Mouse (Mus musculus) forebrain, embryonic 16.5 days (tissue): ENCODE data around the gene Ncf4. TPM values are rescaled to one million over a fixed set of nuclear protein-coding genes. Genes with fewer than 3 reads are reported as not detected.

Experiments
- ATAC-seq: fragments of 200-750 bp; cut with Nextera tagmentation; 2 replicates; pipeline ENCODE4 v1.8.0; 2017; ENCODE audit warnings: mild to moderate bottlenecking, moderate library complexity
- H3K27ac ChIP-seq: fragments of 300-500 bp; sonication (generic); 2 replicates; pipeline ENCODE4 v1.5.1; 2014; ENCODE audit warnings: low read length, control low read depth
- H3K27me3 ChIP-seq: fragments of 300-500 bp; sonication (generic); replicated peaks from 2 replicates; pipeline ENCODE4 v1.6.1; 2014; ENCODE audit warnings: low read length; ENCODE audit not compliant: control insufficient read depth, insufficient read depth
- H3K36me3 ChIP-seq: fragments of 300-500 bp; sonication (generic); 2 replicates; pipeline ENCODE4 v1.6.1; 2014; ENCODE audit not compliant: control insufficient read depth, insufficient read depth
- H3K4me1 ChIP-seq: fragments of 300-500 bp; sonication (generic); replicated peaks from 2 replicates; pipeline ENCODE4 v1.6.1; 2014; ENCODE audit warnings: low read length; ENCODE audit not compliant: control insufficient read depth, insufficient read depth
- H3K4me2 ChIP-seq: fragments of 300-500 bp; sonication (generic); 2 replicates; pipeline ENCODE4 v1.6.1; 2014; ENCODE audit warnings: mild to moderate bottlenecking, low read length, control low read depth
- H3K4me3 ChIP-seq: fragments of 300-500 bp; sonication (generic); replicated peaks from 2 replicates; pipeline ENCODE4 v1.5.1; 2014; ENCODE audit warnings: mild to moderate bottlenecking, low read length, control low read depth
- H3K9ac ChIP-seq: fragments of 300-500 bp; sonication (generic); replicated peaks from 2 replicates; pipeline ENCODE4 v1.6.1; 2014; ENCODE audit warnings: low read depth, low read length, control low read depth
- H3K9me3 ChIP-seq: fragments of 300-500 bp; sonication (generic); 2 replicates; pipeline ENCODE4 v1.6.1; 2016; ENCODE audit warnings: low read length; ENCODE audit not compliant: control insufficient read depth
- WGBS: fragments of 180-500 bp; shearing (Covaris S2); extraction: QIAGEN DNeasy Blood & Tissue Kit; methylation state at CpG from one replicate; pipeline ENCODE4 v1.1.7; 2014; 5-methylcytosine and 5-hydroxymethylcytosine counted together
- polyA plus RNA-seq: library from polyadenylated mRNA; unstranded; fragments of >200 nt; fragmentation: Nextera tagmentation; extraction: Ambion mirVana; gene quantifications from 2 replicates; pipeline ENCODE4 v1.2.1, GENCODE M21; 2015

The Ncf4 gene
- polyA plus RNA-seq, result 0.53 and 0.83 TPM in 2 replicates

DNA sequence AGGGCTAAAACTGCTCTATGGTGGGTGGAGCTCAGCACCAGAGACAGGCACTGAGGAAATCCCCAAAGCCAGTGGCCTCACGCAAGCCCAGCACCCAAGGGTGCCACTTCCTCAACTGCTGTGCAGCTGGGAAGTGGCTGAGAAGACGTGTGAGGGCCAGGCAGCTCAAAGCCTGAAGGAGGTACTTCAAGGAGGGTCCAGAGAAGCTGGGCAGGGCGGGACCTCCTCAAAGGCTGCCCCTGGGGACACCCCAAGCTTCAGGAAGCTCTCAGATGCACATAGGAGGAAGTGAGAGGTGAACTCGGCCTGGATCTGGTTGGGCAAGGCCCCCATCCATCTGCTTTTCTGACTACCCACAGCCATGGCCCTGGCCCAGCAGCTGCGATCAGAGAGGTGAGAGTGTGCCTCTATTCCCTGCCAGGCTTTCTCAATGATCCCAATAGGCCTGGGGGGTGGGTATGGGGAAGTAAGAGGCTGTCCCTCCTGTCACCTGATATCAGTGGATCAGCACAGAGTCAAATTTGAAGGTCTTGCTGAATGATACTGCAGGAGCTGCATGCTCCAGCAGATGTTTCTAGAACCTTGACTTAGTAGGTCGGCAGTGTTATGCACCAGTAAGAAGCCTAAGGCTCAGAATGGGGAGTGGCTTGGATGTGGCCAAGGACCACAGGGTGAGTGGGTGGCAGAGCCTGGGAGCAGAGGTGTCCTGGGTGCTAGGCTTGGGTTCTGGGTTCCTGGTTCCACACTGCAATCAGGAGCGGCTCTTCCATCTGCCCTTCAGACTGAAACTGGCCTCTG is at the start of gene Ncf4:
Gene Ncf4, plus strand, starts transcription at position 107 of the 798 bp plus-strand sequence.
- Histone ChIP-seq H3K9me3 (no peaks in the 10 kb centered on the region), H3K9ac (no peak within 1 kb of the TSS), H3K36me3 (no peaks in the 10 kb centered on the region), H3K27me3 (no peaks in the 10 kb centered on the region), H3K4me3 (no peak within 1 kb of the TSS), H3K27ac (no peak within 1 kb of the TSS), H3K4me1 (no peaks in the 10 kb centered on the region), H3K4me2 (no peak within 1 kb of the TSS)
- ATAC-seq, result no peak
- WGBS, result 68% methylated on average over 7 of the region's 7 CpGs

DNA sequence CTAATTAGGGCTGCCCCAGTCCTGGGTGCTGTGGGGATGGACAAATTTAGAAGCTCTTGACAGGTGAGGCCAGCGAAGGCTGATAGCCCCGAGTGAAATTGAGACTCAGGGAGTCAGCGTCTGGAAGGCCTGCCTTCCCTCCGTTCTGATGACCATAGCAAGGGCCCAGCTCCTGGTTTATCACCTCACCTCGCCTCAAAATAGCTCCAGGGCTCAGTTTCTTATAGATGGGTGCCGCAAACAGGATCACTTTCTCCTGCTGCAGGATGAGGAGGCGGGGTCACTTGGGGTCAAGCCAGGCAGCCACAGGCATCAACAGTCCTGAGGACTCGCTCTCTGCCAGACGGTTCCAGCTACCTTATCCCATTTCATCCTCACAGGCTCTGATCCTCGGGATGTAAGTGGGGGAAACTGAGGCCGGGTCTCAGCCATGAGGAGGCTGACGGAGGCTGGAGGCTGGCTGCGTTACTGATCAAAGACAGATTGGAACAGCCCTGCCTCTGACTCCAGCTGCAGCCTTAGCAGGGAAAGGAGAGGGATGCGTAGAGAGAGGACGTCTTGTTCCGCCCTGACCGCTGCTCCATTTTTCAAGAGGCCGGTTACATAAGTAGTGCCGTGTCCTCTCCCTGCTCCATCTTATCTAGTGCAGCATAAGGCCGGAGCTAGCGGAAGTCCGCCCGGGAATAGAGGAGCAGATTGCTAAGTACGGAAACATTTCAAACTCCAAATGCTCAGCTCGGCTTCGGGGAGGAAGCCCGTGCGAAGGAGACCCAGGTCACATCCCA is 49.3 kb upstream of the Ncf4 start:
- H3K9me3 ChIP-seq, result no peaks in the 10 kb centered on the region
- no peaks in the 10 kb centered on the region for H3K4me1 ChIP-seq
- H3K4me2 ChIP-seq, result no peak overlapping the region
- no peak overlapping the region for H3K27ac ChIP-seq
- no peaks in the 10 kb centered on the region for H3K27me3 ChIP-seq
- WGBS, result 81% methylated on average over 28 of the region's 28 CpGs
- H3K9ac ChIP-seq, result no peak overlapping the region
- no peaks in the 10 kb centered on the region for H3K36me3 ChIP-seq
- no peak overlapping the region for H3K4me3 ChIP-seq
- no peak for ATAC-seq

- under 1% methylated on average over 41 of the region's 41 CpGs for WGBS
These were observed 40.4 kb upstream of the Ncf4 start for GRCm38 (mm10) chr15:78204053-78204847.

GRCm38 (mm10) chr15:78205192-78205591 is 39.4 kb upstream of the Ncf4 start:
- H3K4me1 ChIP-seq, result peaks cover 12% of the 10 kb centered on the region
- H3K4me3 ChIP-seq, result no peak overlapping the region
- H3K9me3 ChIP-seq, result 0 out of 2 replicates have a peak, but pooled peaks cover 5% of the 10 kb centered on the region
- no peak overlapping the region for H3K27ac ChIP-seq
- no peak overlapping the region for H3K9ac ChIP-seq
- 50% methylated on average over 3 of the region's 3 CpGs for WGBS
- H3K36me3 ChIP-seq, result no peaks in the 10 kb centered on the region
- no peak overlapping the region for H3K4me2 ChIP-seq
- peaks cover 22% of the 10 kb centered on the region for H3K27me3 ChIP-seq
- peak; percentile 43; the same call in 1 of the 2 replicates for ATAC-seq

More at GRCm38 (mm10) chr15:78204053-78204847, 40.4 kb upstream of the Ncf4 start:
- Histone ChIP-seq H3K9ac (peak overlapping the region; percentile 54), H3K4me2 (peak overlapping the region; percentile 70), H3K4me1 (peaks cover 12% of the 10 kb centered on the region), H3K27ac (no peak overlapping the region), H3K36me3 (no peaks in the 10 kb centered on the region), H3K4me3 (peak overlapping the region; percentile 41), H3K9me3 (0 out of 2 replicates have a peak, but pooled peaks cover 2% of the 10 kb centered on the region), H3K27me3 (peaks cover 22% of the 10 kb centered on the region)
- ATAC-seq, result peak; percentile 89

DNA sequence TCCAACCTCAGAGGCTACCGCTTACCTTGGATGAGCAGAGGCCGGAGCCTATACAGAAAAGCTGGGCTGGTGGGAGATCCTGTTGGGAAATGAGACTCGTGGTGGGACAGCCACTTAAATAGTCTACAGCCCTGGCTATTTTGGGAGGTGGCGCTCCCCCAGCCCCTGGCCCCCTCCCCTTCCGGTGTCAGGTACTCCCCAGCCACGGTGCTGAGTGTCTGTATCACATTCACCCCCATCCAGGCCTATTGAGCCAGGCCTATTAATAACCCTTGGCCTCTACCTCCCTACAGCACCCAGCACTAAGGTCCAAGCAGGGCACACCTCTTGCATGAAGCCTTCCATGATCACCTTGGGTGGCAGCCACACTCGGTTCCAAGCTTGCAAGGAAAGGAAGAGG is 38.3 kb upstream of the Ncf4 start, which contains the start of gene Pvalb:
Gene Pvalb, minus strand, starts transcription at position 89 of the 400 bp plus-strand sequence.
- 84% methylated on average over 7 of the region's 7 CpGs for WGBS
- Histone ChIP-seq H3K9ac (no peak within 1 kb of the TSS), H3K4me1 (peaks cover 12% of the 10 kb centered on the region), H3K27ac (no peak within 1 kb of the TSS), H3K27me3 (peaks cover 22% of the 10 kb centered on the region), H3K4me2 (no peak within 1 kb of the TSS), H3K9me3 (0 out of 2 replicates have a peak, but pooled peaks cover 5% of the 10 kb centered on the region), H3K4me3 (no peak within 1 kb of the TSS), H3K36me3 (no peaks in the 10 kb centered on the region)
- ATAC-seq, result no peak

GRCm38 (mm10) chr15:78210203-78210602 is 34.4 kb upstream of the Ncf4 start:
- Histone ChIP-seq H3K9ac (no peak overlapping the region), H3K4me2 (no peak overlapping the region), H3K4me3 (no peak overlapping the region), H3K27me3 (peaks cover under 1% of the 10 kb centered on the region), H3K4me1 (peaks cover 4% of the 10 kb centered on the region), H3K27ac (no peak overlapping the region), H3K36me3 (no peaks in the 10 kb centered on the region), H3K9me3 (0 out of 2 replicates have a peak, but pooled peaks cover 5% of the 10 kb centered on the region)
- ATAC-seq, result no peak
- 87% methylated on average over 4 of the region's 4 CpGs for WGBS

- 84% methylated on average over 8 of the region's 8 CpGs for WGBS
- Histone ChIP-seq H3K27ac (no peak overlapping the region), H3K36me3 (no peaks in the 10 kb centered on the region), H3K4me3 (no peak overlapping the region), H3K9ac (no peak overlapping the region), H3K4me1 (no peaks in the 10 kb centered on the region), H3K9me3 (0 out of 2 replicates have a peak, but pooled peaks cover 5% of the 10 kb centered on the region), H3K27me3 (no peaks in the 10 kb centered on the region; the same call in 1 of the 2 replicates), H3K4me2 (no peak overlapping the region)
- no peak for ATAC-seq
These were observed 33.2 kb upstream of the Ncf4 start for GRCm38 (mm10) chr15:78211367-78211766.

GRCm38 (mm10) chr15:78215269-78215668 is 29.3 kb upstream of the Ncf4 start:
- H3K27me3 ChIP-seq, result no peaks in the 10 kb centered on the region; the same call in 1 of the 2 replicates
- WGBS, result 80% methylated on average over 9 of the region's 9 CpGs
- no peaks in the 10 kb centered on the region for H3K36me3 ChIP-seq
- H3K4me2 ChIP-seq, result no peak overlapping the region
- ATAC-seq, result no peak
- H3K4me3 ChIP-seq, result no peak overlapping the region
- H3K4me1 ChIP-seq, result no peaks in the 10 kb centered on the region
- H3K27ac ChIP-seq, result no peak overlapping the region
- H3K9me3 ChIP-seq, result no peaks in the 10 kb centered on the region
- no peak overlapping the region for H3K9ac ChIP-seq
